Mouse (Mus musculus): Measurements from ENCODE around the gene Gtf3a. TPM values are rescaled to one million over a fixed set of nuclear protein-coding genes. Genes with fewer than 3 reads are reported as not detected.

Gtf3a gene
- 89.2 and 98.6 TPM in 2 replicates for polyA plus RNA-seq (2014; fragmentation: Nextera tagmentation; extraction: Ambion mirVana)

DNA sequence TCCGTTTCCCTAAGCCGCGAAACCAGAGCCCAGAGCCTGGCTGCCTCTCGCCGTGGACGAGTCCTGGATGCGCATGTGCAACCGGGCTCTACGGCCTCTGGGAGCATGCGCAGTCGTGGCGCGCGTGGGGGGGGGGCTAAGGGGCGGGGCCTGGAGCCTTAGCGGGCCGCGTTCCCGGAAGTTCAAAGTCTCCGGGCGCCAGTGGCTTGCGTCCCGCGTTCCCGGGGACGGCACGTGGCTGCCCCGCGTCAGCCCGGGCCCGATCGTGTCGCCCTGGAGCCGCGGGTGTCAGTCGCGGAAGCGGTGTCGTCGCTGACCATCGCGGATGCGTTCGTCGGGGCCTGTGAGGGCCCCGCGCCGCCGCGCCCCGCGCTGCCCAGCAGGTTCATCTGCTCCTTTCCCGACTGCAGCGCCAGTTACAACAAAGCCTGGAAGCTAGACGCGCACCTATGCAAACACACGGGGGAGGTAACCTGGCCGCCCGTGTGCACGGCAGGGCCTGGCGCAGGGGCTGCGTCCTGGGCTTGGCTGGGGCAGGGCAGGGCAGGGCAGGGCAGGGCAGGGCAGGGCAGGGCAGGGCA, at the start of gene Gtf3a:
Gtf3a (plus strand) TSS at position 150 of the 581 bp plus-strand sequence.
- H3K4me3 ChIP-seq (ENCODE audit: low read depth, low read length), result peak within 1 kb of the TSS; percentile 85
- H3K27ac ChIP-seq (ENCODE audit: low read depth, low read length), result peak within 1 kb of the TSS; percentile 36
- H3K9ac ChIP-seq (ENCODE audit: low read depth, low read length), result peak within 1 kb of the TSS; percentile 91
- H3K9me3 ChIP-seq (replicated peaks; ENCODE audit: control insufficient read depth, low read length), result peaks cover 2% of the 10 kb centered on the region; the same call in 1 of the 2 replicates
- ATAC-seq (replicated peaks; ENCODE audit: insufficient number of reproducible peaks, low FRiP score, low TSS enrichment), result peak; percentile 96
- peak within 1 kb of the TSS; percentile 91 for H3K4me2 ChIP-seq
- H3K27me3 ChIP-seq (ENCODE audit: control insufficient read depth, insufficient read depth, low read length), result no peaks in the 10 kb centered on the region
- peaks cover 12% of the 10 kb centered on the region for H3K4me1 ChIP-seq (ENCODE audit: control insufficient read depth, insufficient read depth, low read length)
- H3K36me3 ChIP-seq (ENCODE audit: control insufficient read depth, insufficient read depth, low read length), result peaks cover 21% of the 10 kb centered on the region
- under 1% methylated on average over 58 of the region's 62 CpGs for WGBS (ENCODE audit: insufficient replicate concordance)

DNA sequence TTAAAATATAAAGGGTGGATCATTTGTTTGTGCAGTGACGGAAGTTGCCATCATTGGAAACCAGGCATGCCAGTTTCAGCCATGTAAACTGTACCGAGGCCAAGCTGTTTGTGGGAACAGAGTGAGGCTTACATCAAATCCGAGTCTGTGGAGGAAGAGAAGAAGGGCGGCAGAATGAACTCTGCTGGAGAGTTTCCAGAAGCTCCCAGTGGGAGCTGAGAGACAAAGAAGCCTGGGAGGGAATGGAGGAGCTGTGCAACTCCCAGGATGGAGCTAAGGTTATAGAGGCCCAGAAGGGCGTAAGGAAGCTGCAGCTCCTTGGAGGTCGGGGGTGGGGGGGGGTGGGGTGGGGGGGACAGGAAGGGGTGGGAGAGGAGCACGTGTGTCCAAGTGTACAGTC, 48.1 kb upstream of the Gtf3a start:
- WGBS (ENCODE audit: insufficient replicate concordance), result 50% methylated on average over 7 of the region's 7 CpGs

DNA sequence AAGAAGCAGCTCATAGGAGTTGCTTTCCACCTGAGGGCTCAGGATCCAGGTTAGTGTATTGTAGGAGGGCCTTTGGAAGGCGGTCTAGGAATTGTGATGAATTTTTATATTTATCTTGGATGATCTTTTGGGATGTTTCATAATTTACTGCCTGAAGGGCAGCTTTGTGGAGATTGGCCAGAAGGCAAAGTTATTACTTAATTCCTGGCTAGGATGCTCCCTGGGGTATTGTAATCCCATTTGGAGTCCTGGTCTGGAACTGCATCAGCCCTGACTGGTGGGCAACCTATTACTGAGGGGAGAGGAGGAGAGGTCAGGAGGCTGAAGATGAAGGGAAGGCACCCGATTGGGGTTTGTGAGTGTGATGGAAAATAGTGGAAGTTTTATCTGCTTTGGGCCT, 47.0 kb upstream of the Gtf3a start:
- no peak overlapping the region for H3K4me2 ChIP-seq
- 76% methylated on average over 2 of the region's 2 CpGs for WGBS (ENCODE audit: insufficient replicate concordance)
- H3K27ac ChIP-seq (ENCODE audit: low read depth, low read length), result no peak overlapping the region
- H3K9me3 ChIP-seq (replicated peaks; ENCODE audit: control insufficient read depth, low read length), result no peaks in the 10 kb centered on the region
- no peak overlapping the region for H3K4me3 ChIP-seq (ENCODE audit: low read depth, low read length)
- no peaks in the 10 kb centered on the region for H3K27me3 ChIP-seq (ENCODE audit: control insufficient read depth, insufficient read depth, low read length)
- no peaks in the 10 kb centered on the region for H3K36me3 ChIP-seq (ENCODE audit: control insufficient read depth, insufficient read depth, low read length)
- H3K4me1 ChIP-seq (ENCODE audit: control insufficient read depth, insufficient read depth, low read length), result no peaks in the 10 kb centered on the region
- no peak overlapping the region for H3K9ac ChIP-seq (ENCODE audit: low read depth, low read length)
- no peak for ATAC-seq (replicated peaks; ENCODE audit: insufficient number of reproducible peaks, low FRiP score, low TSS enrichment)

More for the DNA sequence above, 48.1 kb upstream of the Gtf3a start:
- no peaks in the 10 kb centered on the region for H3K4me1 ChIP-seq (ENCODE audit: control insufficient read depth, insufficient read depth, low read length)
- H3K27ac ChIP-seq (ENCODE audit: low read depth, low read length), result no peak overlapping the region
- H3K4me2 ChIP-seq, result no peak overlapping the region
- H3K27me3 ChIP-seq (ENCODE audit: control insufficient read depth, insufficient read depth, low read length), result no peaks in the 10 kb centered on the region
- no peak overlapping the region for H3K4me3 ChIP-seq (ENCODE audit: low read depth, low read length)
- H3K36me3 ChIP-seq (ENCODE audit: control insufficient read depth, insufficient read depth, low read length), result no peaks in the 10 kb centered on the region
- H3K9ac ChIP-seq (ENCODE audit: low read depth, low read length), result no peak overlapping the region
- no peak for ATAC-seq (replicated peaks; ENCODE audit: insufficient number of reproducible peaks, low FRiP score, low TSS enrichment)
- H3K9me3 ChIP-seq (replicated peaks; ENCODE audit: control insufficient read depth, low read length), result no peaks in the 10 kb centered on the region

DNA sequence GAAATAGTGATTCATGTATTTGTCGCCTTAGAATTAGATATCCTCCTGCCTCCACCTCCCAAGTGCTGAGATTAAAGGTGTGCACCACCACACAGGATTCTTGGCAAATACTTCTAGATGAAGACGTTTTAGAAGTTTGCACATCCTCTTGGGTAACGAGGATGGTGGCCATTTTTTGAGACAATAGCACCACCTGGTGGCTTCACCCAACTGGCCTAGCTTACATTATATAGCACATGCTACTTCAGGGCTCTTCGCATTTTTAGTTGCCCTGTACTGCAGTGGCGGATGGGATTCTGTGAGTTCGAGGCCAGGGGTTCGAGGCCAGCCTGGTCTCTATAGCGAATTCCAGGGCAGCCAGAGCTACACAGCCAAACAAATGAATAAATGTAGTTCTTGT, 44.1 kb upstream of the Gtf3a start:
- ATAC-seq (replicated peaks; ENCODE audit: insufficient number of reproducible peaks, low FRiP score, low TSS enrichment), result no peak
- Histone ChIP-seq H3K9ac (ENCODE audit: low read depth, low read length) (no peak overlapping the region), H3K4me1 (ENCODE audit: control insufficient read depth, insufficient read depth, low read length) (no peaks in the 10 kb centered on the region), H3K4me3 (ENCODE audit: low read depth, low read length) (no peak overlapping the region), H3K27ac (ENCODE audit: low read depth, low read length) (no peak overlapping the region), H3K36me3 (ENCODE audit: control insufficient read depth, insufficient read depth, low read length) (no peaks in the 10 kb centered on the region), H3K4me2 (no peak overlapping the region), H3K9me3 (replicated peaks; ENCODE audit: control insufficient read depth, low read length) (no peaks in the 10 kb centered on the region), H3K27me3 (ENCODE audit: control insufficient read depth, insufficient read depth, low read length) (no peaks in the 10 kb centered on the region)
- WGBS (ENCODE audit: insufficient replicate concordance), result 34% methylated on average over 8 of the region's 8 CpGs

DNA sequence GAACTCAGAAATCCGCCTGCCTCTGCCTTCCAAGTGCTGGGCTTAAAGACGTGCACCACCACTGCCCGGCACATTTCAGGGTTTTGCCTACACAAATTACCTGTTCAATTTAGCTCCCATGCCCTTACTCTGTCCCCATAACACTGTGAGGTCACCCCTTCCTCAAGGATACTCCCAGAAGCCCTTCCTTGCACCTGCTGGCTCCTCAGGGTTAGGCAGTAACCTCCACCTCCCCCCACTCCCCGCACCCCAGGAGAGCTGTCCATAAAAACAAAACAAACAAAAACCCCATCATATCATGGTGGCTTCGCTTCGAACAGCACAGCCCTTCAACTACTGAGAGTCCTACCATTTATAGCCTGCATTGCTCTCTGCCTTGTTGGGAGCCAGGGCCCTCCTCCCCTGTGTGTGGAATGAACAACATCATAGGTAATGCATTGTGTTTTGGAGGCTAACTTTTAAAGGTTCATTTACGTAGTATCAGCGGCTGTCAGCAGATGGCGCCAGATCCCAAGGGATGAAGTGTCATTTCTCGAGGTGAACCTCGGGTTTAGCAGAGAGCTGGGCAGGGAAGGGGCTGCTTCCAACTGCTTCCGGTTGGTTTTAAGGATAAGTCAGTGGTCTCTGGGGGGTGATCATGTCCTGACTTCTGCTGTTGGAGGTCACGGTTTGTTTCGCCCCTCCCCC, 42.8 kb upstream of the Gtf3a start:
- Histone ChIP-seq H3K27ac (ENCODE audit: low read depth, low read length) (no peak overlapping the region), H3K9me3 (replicated peaks; ENCODE audit: control insufficient read depth, low read length) (no peaks in the 10 kb centered on the region), H3K4me2 (peak overlapping the region; percentile 54), H3K4me1 (ENCODE audit: control insufficient read depth, insufficient read depth, low read length) (no peaks in the 10 kb centered on the region), H3K36me3 (ENCODE audit: control insufficient read depth, insufficient read depth, low read length) (no peaks in the 10 kb centered on the region), H3K9ac (ENCODE audit: low read depth, low read length) (no peak overlapping the region), H3K4me3 (ENCODE audit: low read depth, low read length) (0 out of 2 replicates have a peak overlapping the region, but pooled peaks have one; percentile 12), H3K27me3 (ENCODE audit: control insufficient read depth, insufficient read depth, low read length) (no peaks in the 10 kb centered on the region)
- peak; percentile 44; the same call in 1 of the 2 replicates for ATAC-seq (replicated peaks; ENCODE audit: insufficient number of reproducible peaks, low FRiP score, low TSS enrichment)
- 21% methylated on average over 14 of the region's 14 CpGs for WGBS (ENCODE audit: insufficient replicate concordance)

DNA sequence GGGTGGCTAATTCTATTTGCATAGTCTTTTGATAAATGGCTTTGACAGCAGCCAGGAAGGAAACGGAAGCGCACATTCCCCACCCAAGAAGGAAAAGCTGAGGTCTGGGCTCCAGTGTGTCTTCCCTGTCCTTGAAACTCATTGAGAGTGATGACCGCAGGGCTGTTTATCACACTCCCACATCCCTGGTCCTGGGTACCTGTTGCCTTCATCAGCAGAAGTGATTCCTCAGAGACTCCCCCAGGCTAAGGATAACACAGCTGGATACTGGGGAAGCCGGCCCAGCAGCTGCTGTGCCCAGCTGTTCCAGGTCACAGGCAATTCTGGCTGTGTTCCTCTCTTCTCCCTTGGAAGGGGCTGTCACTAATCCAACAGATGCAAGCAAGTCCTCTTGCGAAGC, 40.9 kb upstream of the Gtf3a start:
- H3K27ac ChIP-seq (ENCODE audit: low read depth, low read length), result no peak overlapping the region
- no peak overlapping the region for H3K4me3 ChIP-seq (ENCODE audit: low read depth, low read length)
- H3K27me3 ChIP-seq (ENCODE audit: control insufficient read depth, insufficient read depth, low read length), result no peaks in the 10 kb centered on the region
- H3K9ac ChIP-seq (ENCODE audit: low read depth, low read length), result no peak overlapping the region
- no peak for ATAC-seq (replicated peaks; ENCODE audit: insufficient number of reproducible peaks, low FRiP score, low TSS enrichment)
- no peak overlapping the region for H3K4me2 ChIP-seq
- H3K9me3 ChIP-seq (replicated peaks; ENCODE audit: control insufficient read depth, low read length), result no peaks in the 10 kb centered on the region
- H3K36me3 ChIP-seq (ENCODE audit: control insufficient read depth, insufficient read depth, low read length), result no peaks in the 10 kb centered on the region
- H3K4me1 ChIP-seq (ENCODE audit: control insufficient read depth, insufficient read depth, low read length), result no peaks in the 10 kb centered on the region
- 34% methylated on average over 5 of the region's 5 CpGs for WGBS (ENCODE audit: insufficient replicate concordance)

DNA sequence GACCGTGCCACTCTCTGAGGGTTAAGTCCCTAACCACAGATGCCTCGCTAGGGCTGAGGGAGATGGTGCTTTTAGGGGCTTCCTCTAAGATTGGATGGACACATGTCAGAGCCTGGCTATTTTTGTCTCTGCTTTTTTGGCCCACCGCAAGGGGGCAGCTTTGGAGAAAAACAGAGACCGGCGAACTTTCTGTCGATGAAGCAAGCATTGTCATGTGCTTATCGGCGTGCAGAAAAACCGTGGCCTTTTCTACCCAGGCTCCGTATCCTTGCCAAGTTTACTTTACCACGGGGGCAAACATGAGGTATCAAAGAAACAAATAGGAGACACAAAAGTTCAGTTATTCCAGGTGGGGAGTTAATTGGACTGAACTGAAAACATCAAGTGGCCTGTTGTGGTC, 39.8 kb upstream of the Gtf3a start:
- H3K27ac ChIP-seq (ENCODE audit: low read depth, low read length), result no peak overlapping the region
- no peaks in the 10 kb centered on the region for H3K36me3 ChIP-seq (ENCODE audit: control insufficient read depth, insufficient read depth, low read length)
- H3K4me1 ChIP-seq (ENCODE audit: control insufficient read depth, insufficient read depth, low read length), result no peaks in the 10 kb centered on the region
- no peak overlapping the region for H3K9ac ChIP-seq (ENCODE audit: low read depth, low read length)
- no peak for ATAC-seq (replicated peaks; ENCODE audit: insufficient number of reproducible peaks, low FRiP score, low TSS enrichment)
- no peak overlapping the region for H3K4me2 ChIP-seq
- H3K4me3 ChIP-seq (ENCODE audit: low read depth, low read length), result no peak overlapping the region
- WGBS (ENCODE audit: insufficient replicate concordance), result 50% methylated on average over 11 of the region's 11 CpGs
- H3K9me3 ChIP-seq (replicated peaks; ENCODE audit: control insufficient read depth, low read length), result no peaks in the 10 kb centered on the region
- H3K27me3 ChIP-seq (ENCODE audit: control insufficient read depth, insufficient read depth, low read length), result no peaks in the 10 kb centered on the region

DNA sequence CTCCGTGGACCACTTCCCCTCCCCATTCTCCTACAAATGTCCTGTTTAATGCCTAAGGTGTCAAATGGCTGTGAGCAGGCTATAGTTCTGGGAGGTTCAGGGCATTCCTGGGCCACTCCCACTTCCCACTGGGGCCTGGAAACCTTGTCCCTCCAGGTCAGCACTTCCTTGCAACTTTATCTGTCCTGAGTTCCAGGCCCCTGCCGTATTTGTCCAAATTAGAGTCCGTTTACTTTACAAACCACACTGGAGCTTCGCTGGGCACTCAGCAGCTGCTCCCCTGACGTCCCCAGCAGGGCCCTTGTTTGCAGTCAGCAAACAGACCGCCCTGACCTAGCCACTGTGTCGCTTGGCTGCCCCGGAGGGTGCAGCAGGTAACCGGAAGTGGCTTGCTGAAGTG, 36.3 kb upstream of the Gtf3a start:
- Histone ChIP-seq H3K4me2 (no peak overlapping the region), H3K27me3 (ENCODE audit: control insufficient read depth, insufficient read depth, low read length) (no peaks in the 10 kb centered on the region), H3K9ac (ENCODE audit: low read depth, low read length) (no peak overlapping the region), H3K4me1 (ENCODE audit: control insufficient read depth, insufficient read depth, low read length) (no peaks in the 10 kb centered on the region), H3K4me3 (ENCODE audit: low read depth, low read length) (no peak overlapping the region), H3K27ac (ENCODE audit: low read depth, low read length) (no peak overlapping the region), H3K9me3 (replicated peaks; ENCODE audit: control insufficient read depth, low read length) (no peaks in the 10 kb centered on the region), H3K36me3 (ENCODE audit: control insufficient read depth, insufficient read depth, low read length) (no peaks in the 10 kb centered on the region)
- no peak for ATAC-seq (replicated peaks; ENCODE audit: insufficient number of reproducible peaks, low FRiP score, low TSS enrichment)
- WGBS (ENCODE audit: insufficient replicate concordance), result 13% methylated on average over 9 of the region's 9 CpGs

DNA sequence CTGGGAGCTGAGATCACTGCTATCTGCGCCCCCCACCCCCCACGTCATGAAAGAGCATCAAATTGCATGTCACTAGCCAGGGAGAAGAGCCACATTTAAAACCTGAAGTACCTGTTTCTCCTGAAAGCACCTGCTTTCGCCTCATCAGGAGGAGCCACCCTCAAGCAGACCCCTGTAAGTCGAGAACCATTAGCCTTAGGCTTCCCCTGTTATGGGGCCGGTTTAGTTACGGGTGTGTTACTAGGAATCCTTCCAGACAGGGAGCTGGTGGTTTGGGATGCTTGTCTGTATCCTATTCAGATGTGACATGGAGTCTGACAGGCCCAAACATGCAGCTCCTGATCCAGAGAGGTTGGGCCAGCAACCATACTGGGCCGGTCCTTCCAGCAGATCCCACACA, 35.1 kb upstream of the Gtf3a start:
- WGBS (ENCODE audit: insufficient replicate concordance), result 81% methylated on average over 7 of the region's 7 CpGs
- no peak overlapping the region for H3K27ac ChIP-seq (ENCODE audit: low read depth, low read length)

More for the DNA sequence above, 35.1 kb upstream of the Gtf3a start:
- Histone ChIP-seq H3K27me3 (ENCODE audit: control insufficient read depth, insufficient read depth, low read length) (no peaks in the 10 kb centered on the region), H3K4me3 (ENCODE audit: low read depth, low read length) (no peak overlapping the region), H3K36me3 (ENCODE audit: control insufficient read depth, insufficient read depth, low read length) (no peaks in the 10 kb centered on the region), H3K9me3 (replicated peaks; ENCODE audit: control insufficient read depth, low read length) (no peaks in the 10 kb centered on the region), H3K9ac (ENCODE audit: low read depth, low read length) (no peak overlapping the region), H3K4me1 (ENCODE audit: control insufficient read depth, insufficient read depth, low read length) (no peaks in the 10 kb centered on the region), H3K4me2 (no peak overlapping the region)
- ATAC-seq (replicated peaks; ENCODE audit: insufficient number of reproducible peaks, low FRiP score, low TSS enrichment), result no peak
